In genomic region chr4:140964620-140965019, GRCm38 (mm10) we compare ENCODE assay signal across 9 mouse cellular contexts. TPM values are rescaled to one million over a fixed set of nuclear protein-coding genes. Genes with fewer than 3 reads are reported as not detected.
DNase-seq lines count a peak whose midpoint lies in the region; ATAC-seq and TF ChIP-seq lines count a peak whose summit lies in the region.
"Had no signal": no experiment of that assay in that cellular context is flagged by ENCODE, and none has a peak within 500 bp of the region (broad histone marks: within the 10 kb centered on the region; RNA-seq: fewer than 3 reads in every experiment).

No protein-coding gene starts in this region.

- H3K9me3 ChIP-seq in hindbrain, embryonic 11.5 days (ENCODE audit: control insufficient read depth, low read length): no peaks in the 10 kb centered on the region
- no peaks in the 10 kb centered on the region for H3K9me3 ChIP-seq in midbrain, embryonic 10.5 days (replicated peaks)

- no peaks in the 10 kb centered on the region for H3K27me3 ChIP-seq in hindbrain, embryonic 11.5 days (ENCODE audit: control insufficient read depth, insufficient read depth, low read length)
- H3K27me3 ChIP-seq in midbrain, embryonic 10.5 days (ENCODE audit: low read depth, poor library complexity, severe bottlenecking): no peaks in the 10 kb centered on the region
- no peaks in the 10 kb centered on the region for H3K27me3 ChIP-seq in small intestine, adult 2 months (ENCODE audit: control insufficient read depth, insufficient read depth, low read length)
- H3K27me3 ChIP-seq: Patski had no signal

- H3K27ac ChIP-seq in embryonic fibroblast, embryonic 13.5 days (ENCODE audit: insufficient read depth, low read length): no peak overlapping the region
- no peak overlapping the region for H3K27ac ChIP-seq in hindbrain, embryonic 11.5 days (ENCODE audit: low read depth, low read length)
- peak overlapping the region; percentile 29; the same call in 1 of the 2 replicates for H3K27ac ChIP-seq in left cerebral cortex, adult 2 months
- no peak overlapping the region for H3K27ac ChIP-seq in midbrain, embryonic 10.5 days (replicated peaks)
- H3K27ac ChIP-seq in small intestine, adult 2 months (ENCODE audit: insufficient read depth, low read depth, low read length): peak overlapping the region; percentile 13; the same call in 1 of the 2 replicates

- ATAC-seq in hindbrain, embryonic 11.5 days (ENCODE audit: low FRiP score): no peak
- ATAC-seq: Patski had no signal

- H3K4me1 ChIP-seq in embryonic fibroblast, embryonic 13.5 days (ENCODE audit: control insufficient read depth, insufficient read depth, low read length): 0 out of 2 replicates have a peak, but pooled peaks cover 3% of the 10 kb centered on the region
- no peaks in the 10 kb centered on the region; the same call in none of the 2 replicates for H3K4me1 ChIP-seq in hindbrain, embryonic 11.5 days (replicated peaks; ENCODE audit: control insufficient read depth, insufficient read depth, low read length)
- peaks cover 37% of the 10 kb centered on the region for H3K4me1 ChIP-seq in midbrain, embryonic 10.5 days
- H3K4me1 ChIP-seq in small intestine, adult 2 months (ENCODE audit: control insufficient read depth, insufficient read depth, insufficient read length, low read length): peaks cover 15% of the 10 kb centered on the region

- no peak overlapping the region for H3K9ac ChIP-seq in hindbrain, embryonic 11.5 days (ENCODE audit: low read depth, low read length)

- WGBS in hindbrain, embryonic 11.5 days: 21% methylated on average over 7 of the region's 7 CpGs
- 21% methylated on average over 7 of the region's 7 CpGs for WGBS in midbrain, embryonic 10.5 days
- 10% methylated on average over 7 of the region's 7 CpGs for WGBS in small intestine, adult 2 months

- intact Hi-C loops in left cerebral cortex, adult 2 months (cut with DNase I): loop anchor here (1.0 to 5.0 kb wide), 2 partner anchors 67 to 252 kb away; no protein-coding TSS in a partner anchor

- TF ChIP-seq POLR2A in embryonic fibroblast, embryonic 13.5 days (IDR thresholded peaks at IDR 0.05; ENCODE audit: low read depth, low read length): no peak
- no peak for TF ChIP-seq POLR2A in small intestine, adult 2 months (IDR thresholded peaks at IDR 0.05; ENCODE audit: low read depth, low read length)

- H3K4me2 ChIP-seq in hindbrain, embryonic 11.5 days (replicated peaks; ENCODE audit: low read depth, low read length): no peak overlapping the region

- H3K36me3 ChIP-seq in hindbrain, embryonic 11.5 days (ENCODE audit: control insufficient read depth, insufficient read depth, low read length): no peaks in the 10 kb centered on the region
- peaks cover 40% of the 10 kb centered on the region for H3K36me3 ChIP-seq in midbrain, embryonic 10.5 days
- peaks cover 25% of the 10 kb centered on the region for H3K36me3 ChIP-seq in small intestine, adult 2 months (ENCODE audit: control insufficient read depth, insufficient read depth, low read length)

- DNase-seq in gastrocnemius, adult 18-20 months (ENCODE audit: low spot score): peak; percentile 79
- DNase-seq in gastrocnemius, postnatal 25 days: no peak
- peak; percentile 78 for DNase-seq in adrenal gland, postnatal 25 days
- peak; percentile 86 for DNase-seq in hindbrain, embryonic 11.5 days (ENCODE audit: low spot score)
- peak; percentile 73 to 74 for DNase-seq in left cerebral cortex, adult 2 months (ENCODE audit: extremely low spot score in 1 of 2, low spot score in 2 of 2)
- DNase-seq in midbrain, embryonic 10.5 days (ENCODE audit: low spot score): peak; percentile 70

- peak; percentile 57; the same call in 1 of the 2 replicates for TF ChIP-seq CTCF in embryonic fibroblast, embryonic 13.5 days (IDR thresholded peaks at IDR 0.05; ENCODE audit: borderline replicate concordance, insufficient read depth, low read length)
- TF ChIP-seq CTCF in left cerebral cortex, adult 2 months (IDR thresholded peaks at IDR 0.05): peak; percentile 88
- TF ChIP-seq CTCF in small intestine, adult 2 months (IDR thresholded peaks at IDR 0.05; ENCODE audit: extremely low read depth, insufficient read length, insufficient replicate concordance, low read depth, low read length): peak; percentile 61; the same call in 1 of the 2 replicates

- H3K4me3 ChIP-seq in embryonic fibroblast, embryonic 13.5 days (ENCODE audit: insufficient read depth, low read length): no peak overlapping the region
- H3K4me3 ChIP-seq in hindbrain, embryonic 11.5 days (ENCODE audit: low read depth, low read length): no peak overlapping the region
- H3K4me3 ChIP-seq in left cerebral cortex, adult 2 months: 0 out of 2 replicates have a peak overlapping the region, but pooled peaks have one; percentile 13
- no peak overlapping the region for H3K4me3 ChIP-seq in midbrain, embryonic 10.5 days
- no peak overlapping the region for H3K4me3 ChIP-seq in small intestine, adult 2 months (ENCODE audit: low read depth, low read length)

RNA-seq across cellular contexts. Expression of gene Sdhb, which starts 3.6 kb away (rescaled TPM):
- total RNA-seq in gastrocnemius, adult 18-20 months (2021): 100 to 1,000 TPM; 630 to 677 TPM
- total RNA-seq in gastrocnemius, postnatal 25 days (2021): 100 to 1,000 TPM; 613 to 621 TPM
- total RNA-seq in adrenal gland, postnatal 25 days (2021): 452 and 458 TPM in 2 replicates
- polyA plus RNA-seq in embryonic fibroblast, embryonic 13.5 days (2011; ENCODE audit: insufficient read length, low read depth, missing spikeins): 122 and 124 TPM in 2 replicates
- polyA plus RNA-seq in hindbrain, embryonic 11.5 days (2014; fragmentation: Nextera tagmentation; extraction: Ambion mirVana): 413 and 428 TPM in 2 replicates
- total RNA-seq in left cerebral cortex, adult 2 months (2021): 100 to 1,000 TPM; 170 to 178 TPM
- polyA plus RNA-seq in midbrain, embryonic 10.5 days (2016; fragmentation: Nextera tagmentation; extraction: Ambion mirVana): 429 and 455 TPM in 2 replicates
- 304 and 515 TPM in 2 replicates for polyA plus RNA-seq in small intestine, adult 2 months (2012; rRNA removed)

RNA-seq across cellular contexts. Expression of gene Atp13a2, which starts 22.1 kb away (rescaled TPM):
- 10 to 100 TPM; 16.2 to 21.1 TPM for total RNA-seq in gastrocnemius, adult 18-20 months (2021)
- 10 to 100 TPM; 16.4 to 18.2 TPM for total RNA-seq in gastrocnemius, postnatal 25 days (2021)
- total RNA-seq in adrenal gland, postnatal 25 days (2021): 35.9 and 53.3 TPM in 2 replicates
- polyA plus RNA-seq in embryonic fibroblast, embryonic 13.5 days (2011; ENCODE audit: insufficient read length, low read depth, missing spikeins): 12.3 and 16.6 TPM in 2 replicates
- 34.9 and 39.8 TPM in 2 replicates for polyA plus RNA-seq in hindbrain, embryonic 11.5 days (2014; fragmentation: Nextera tagmentation; extraction: Ambion mirVana)
- 100 to 1,000 TPM; 150 to 155 TPM for total RNA-seq in left cerebral cortex, adult 2 months (2021)
- 42.5 and 56.5 TPM in 2 replicates for polyA plus RNA-seq in midbrain, embryonic 10.5 days (2016; fragmentation: Nextera tagmentation; extraction: Ambion mirVana)
- 63.0 and 76.6 TPM in 2 replicates for polyA plus RNA-seq in small intestine, adult 2 months (2012; rRNA removed)

RNA-seq across cellular contexts. Expression of gene Mfap2, which starts 45.6 kb away (rescaled TPM):
- 1 to 10 TPM; 1.1 to 2.3 TPM for total RNA-seq in gastrocnemius, adult 18-20 months (2021)
- total RNA-seq in gastrocnemius, postnatal 25 days (2021): 10 to 100 TPM; 11.9 to 13.3 TPM
- 10.7 and 11.1 TPM in 2 replicates for total RNA-seq in adrenal gland, postnatal 25 days (2021)
- polyA plus RNA-seq in embryonic fibroblast, embryonic 13.5 days (2011; ENCODE audit: insufficient read length, low read depth, missing spikeins): 108 and 200 TPM in 2 replicates
- polyA plus RNA-seq in hindbrain, embryonic 11.5 days (2014; fragmentation: Nextera tagmentation; extraction: Ambion mirVana): 266 and 286 TPM in 2 replicates
- 1 to 10 TPM; 4.8 to 4.9 TPM for total RNA-seq in left cerebral cortex, adult 2 months (2021)
- 260 and 321 TPM in 2 replicates for polyA plus RNA-seq in midbrain, embryonic 10.5 days (2016; fragmentation: Nextera tagmentation; extraction: Ambion mirVana)
- 8.8 and 13.7 TPM in 2 replicates for polyA plus RNA-seq in small intestine, adult 2 months (2012; rRNA removed)

RNA-seq across cellular contexts. Expression of gene Padi2, which starts 58.5 kb away (rescaled TPM):
- 100 to 1,000 TPM; 129 to 189 TPM for total RNA-seq in gastrocnemius, adult 18-20 months (2021)
- 100 to 1,000 TPM; 148 to 165 TPM for total RNA-seq in gastrocnemius, postnatal 25 days (2021)
- 5.4 and 8.3 TPM in 2 replicates for total RNA-seq in adrenal gland, postnatal 25 days (2021)
- not detected in 2 replicates for polyA plus RNA-seq in embryonic fibroblast, embryonic 13.5 days (2011; ENCODE audit: insufficient read length, low read depth, missing spikeins)
- 1.2 and 2.4 TPM in 2 replicates for polyA plus RNA-seq in hindbrain, embryonic 11.5 days (2014; fragmentation: Nextera tagmentation; extraction: Ambion mirVana)
- 10 to 100 TPM; 10.2 to 11.6 TPM for total RNA-seq in left cerebral cortex, adult 2 months (2021)
- 0.15 and 1.4 TPM in 2 replicates for polyA plus RNA-seq in midbrain, embryonic 10.5 days (2016; fragmentation: Nextera tagmentation; extraction: Ambion mirVana)
- polyA plus RNA-seq in small intestine, adult 2 months (2012; rRNA removed): 2.3 and 5.3 TPM in 2 replicates

Comparison
In these comparisons a context has a peak if more than half of its experiments do, and no peak if none do; other contexts are left out.
1. H3K27ac ChIP-seq: peak in left cerebral cortex, adult 2 months (single experiment) and small intestine, adult 2 months (single experiment); none in embryonic fibroblast, embryonic 13.5 days (single experiment), hindbrain, embryonic 11.5 days (single experiment) and midbrain, embryonic 10.5 days (single experiment).
2. Peak in every context shown above with its lines, with median percentiles within 50 percentile points of each other: CTCF ChIP-seq.